Mouse (Mus musculus): ENCODE measurements around the gene Cx3cl1. TPM values are rescaled to one million over a fixed set of nuclear protein-coding genes. Genes with fewer than 3 reads are reported as not detected.

The Cx3cl1 gene
- polyA plus RNA-seq, 1 experiment = 30.9 TPM

DNA sequence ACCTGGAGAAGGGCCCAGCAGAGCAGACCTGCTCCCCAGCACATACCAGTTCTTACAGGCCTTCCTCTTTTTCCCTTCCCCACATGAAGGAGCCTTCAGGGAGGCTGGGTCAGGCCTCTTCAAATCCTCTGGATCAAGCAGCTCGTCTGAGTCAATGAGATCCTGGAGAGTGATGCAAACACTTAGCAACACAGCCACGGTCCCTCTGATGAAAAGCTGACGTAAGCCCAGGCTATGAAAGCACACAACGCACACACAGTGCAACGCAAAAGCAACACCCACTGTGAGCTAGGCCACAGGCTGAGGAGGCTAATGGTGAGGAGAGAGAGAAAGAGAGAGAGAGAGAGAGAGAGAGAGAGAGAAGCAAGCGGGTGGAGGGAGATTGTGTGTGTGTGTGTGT, 53.4 kb downstream of the Cx3cl1 start:
- no peak for TF ChIP-seq POLR2A (IDR thresholded peaks at IDR 0.05; ENCODE audit: low read depth, low read length)
- no peak for TF ChIP-seq CTCF (IDR thresholded peaks at IDR 0.05; ENCODE audit: borderline replicate concordance, insufficient read depth, low read length)

DNA sequence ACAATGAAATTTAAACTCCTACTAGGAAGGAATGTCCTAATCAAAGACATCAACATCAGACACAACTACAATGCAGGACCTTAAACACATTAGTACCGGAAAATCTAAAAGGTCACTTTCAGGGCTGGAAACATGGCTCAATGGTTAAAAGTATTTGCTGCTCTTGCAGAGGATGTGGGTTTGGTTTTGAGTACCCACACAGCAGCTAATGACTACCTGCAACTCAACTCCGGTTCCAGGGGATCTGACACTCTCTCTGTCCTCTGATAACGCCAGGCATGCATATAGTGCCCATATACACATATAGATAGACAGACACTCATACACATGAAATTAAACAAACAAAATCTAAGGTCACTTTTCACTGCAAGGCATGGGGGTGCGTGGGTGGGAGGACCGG, 54.4 kb downstream of the Cx3cl1 start:
- peaks cover 3% of the 10 kb centered on the region; the same call in 1 of the 2 replicates for H3K4me1 ChIP-seq (ENCODE audit: control insufficient read depth, insufficient read depth, low read length)

More for the DNA sequence above, 53.4 kb downstream of the Cx3cl1 start:
- Histone ChIP-seq H3K4me3 (ENCODE audit: insufficient read depth, low read length) (no peak overlapping the region), H3K4me1 (ENCODE audit: control insufficient read depth, insufficient read depth, low read length) (peaks cover 3% of the 10 kb centered on the region; the same call in 1 of the 2 replicates), H3K27ac (ENCODE audit: insufficient read depth, low read length) (no peak overlapping the region)

GRCm38 (mm10) chr8:94828284-94828683, 56.5 kb downstream of the Cx3cl1 start:
- TF ChIP-seq CTCF (IDR thresholded peaks at IDR 0.05; ENCODE audit: borderline replicate concordance, insufficient read depth, low read length) = no peak
- TF ChIP-seq POLR2A (IDR thresholded peaks at IDR 0.05; ENCODE audit: low read depth, low read length) = no peak
- H3K4me3 ChIP-seq (ENCODE audit: insufficient read depth, low read length) = no peak overlapping the region

More for the DNA sequence above, 54.4 kb downstream of the Cx3cl1 start:
- H3K4me3 ChIP-seq (ENCODE audit: insufficient read depth, low read length) = no peak overlapping the region
- TF ChIP-seq CTCF (IDR thresholded peaks at IDR 0.05; ENCODE audit: borderline replicate concordance, insufficient read depth, low read length) (no peak), POLR2A (IDR thresholded peaks at IDR 0.05; ENCODE audit: low read depth, low read length) (no peak)
- 0 out of 2 replicates have a peak overlapping the region, but pooled peaks have one; percentile 16 for H3K27ac ChIP-seq (ENCODE audit: insufficient read depth, low read length)

More at GRCm38 (mm10) chr8:94828284-94828683, 56.5 kb downstream of the Cx3cl1 start:
- H3K4me1 ChIP-seq (ENCODE audit: control insufficient read depth, insufficient read depth, low read length) = peaks cover 3% of the 10 kb centered on the region; the same call in 1 of the 2 replicates
- H3K27ac ChIP-seq (ENCODE audit: insufficient read depth, low read length) = no peak overlapping the region

Other genes with a start within 250 kb of the Cx3cl1 start
- 29.5 and 30.7 TPM in 2 replicates for gene Cpne2, start 239.0 kb upstream of the Cx3cl1 start, polyA plus RNA-seq (2011; ENCODE audit: insufficient read length, low read depth, missing spikeins)
- 28.5 and 43.2 TPM in 2 replicates for gene Rspry1, start 170.1 kb upstream of the Cx3cl1 start, polyA plus RNA-seq (2011; ENCODE audit: insufficient read length, low read depth, missing spikeins)
- gene Fam192a, start 170.0 kb upstream of the Cx3cl1 start, polyA plus RNA-seq (2011; ENCODE audit: insufficient read length, low read depth, missing spikeins) = 52.8 and 54.9 TPM in 2 replicates
- gene Arl2bp, start 105.4 kb upstream of the Cx3cl1 start, polyA plus RNA-seq (2011; ENCODE audit: insufficient read length, low read depth, missing spikeins) = 89.0 and 100 TPM in 2 replicates
- 0.60 TPM in 1 of 2 replicates, not detected in the other for gene Pllp, start 75.7 kb upstream of the Cx3cl1 start, polyA plus RNA-seq (2011; ENCODE audit: insufficient read length, low read depth, missing spikeins)
- gene Ccl22, start 26.4 kb upstream of the Cx3cl1 start, polyA plus RNA-seq (2011; ENCODE audit: insufficient read length, low read depth, missing spikeins) = not detected in 2 replicates
- gene Ccl17, start 38.4 kb downstream of the Cx3cl1 start, polyA plus RNA-seq (2011; ENCODE audit: insufficient read length, low read depth, missing spikeins) = not detected in 2 replicates
- 46.5 and 48.9 TPM in 2 replicates for gene Coq9, start 66.3 kb downstream of the Cx3cl1 start, polyA plus RNA-seq (2011; ENCODE audit: insufficient read length, low read depth, missing spikeins)
- 27.6 and 35.3 TPM in 2 replicates for gene Ciapin1, start 66.3 kb downstream of the Cx3cl1 start, polyA plus RNA-seq (2011; ENCODE audit: insufficient read length, low read depth, missing spikeins)
- 84.6 and 92.0 TPM in 2 replicates for gene Polr2c, start 85.4 kb downstream of the Cx3cl1 start, polyA plus RNA-seq (2011; ENCODE audit: insufficient read length, low read depth, missing spikeins)
- 8.7 and 9.3 TPM in 2 replicates for gene Dok4, start 104.3 kb downstream of the Cx3cl1 start, polyA plus RNA-seq (2011; ENCODE audit: insufficient read length, low read depth, missing spikeins)
- gene Ccdc102a, start 146.1 kb downstream of the Cx3cl1 start, polyA plus RNA-seq (2011; ENCODE audit: insufficient read length, low read depth, missing spikeins) = 39.2 and 43.7 TPM in 2 replicates
- 0.49 and 0.63 TPM in 2 replicates for gene Adgrg5, start 151.7 kb downstream of the Cx3cl1 start, polyA plus RNA-seq (2011; ENCODE audit: insufficient read length, low read depth, missing spikeins)
- gene Adgrg1, start 202.7 kb downstream of the Cx3cl1 start, polyA plus RNA-seq (2011; ENCODE audit: insufficient read length, low read depth, missing spikeins) = 3.1 and 3.4 TPM in 2 replicates
- not detected in 2 replicates for gene Adgrg3, start 245.7 kb downstream of the Cx3cl1 start, polyA plus RNA-seq (2011; ENCODE audit: insufficient read length, low read depth, missing spikeins)